Mouse (Mus musculus) small intestine, adult 2 months (tissue): ENCODE measurements around the gene Cpeb3.

Source experiments
- CTCF ChIP-seq: fragments of 200-500 bp; IDR thresholded peaks from 2 replicates; pipeline ENCODE4 v1.5.1; 2012; ENCODE audit warnings: low read depth, mild to moderate bottlenecking, control low read depth, inconsistent platforms, low read length, moderate library complexity, mixed read lengths; ENCODE audit not compliant: insufficient replicate concordance, insufficient read length; ENCODE audit errors: extremely low read depth
- POLR2A ChIP-seq: fragments of 200-500 bp; IDR thresholded peaks from 2 replicates; pipeline ENCODE4 v1.6.1; 2012; ENCODE audit warnings: low read depth, mild to moderate bottlenecking, control low read depth, inconsistent platforms, low read length, moderate library complexity

DNA sequence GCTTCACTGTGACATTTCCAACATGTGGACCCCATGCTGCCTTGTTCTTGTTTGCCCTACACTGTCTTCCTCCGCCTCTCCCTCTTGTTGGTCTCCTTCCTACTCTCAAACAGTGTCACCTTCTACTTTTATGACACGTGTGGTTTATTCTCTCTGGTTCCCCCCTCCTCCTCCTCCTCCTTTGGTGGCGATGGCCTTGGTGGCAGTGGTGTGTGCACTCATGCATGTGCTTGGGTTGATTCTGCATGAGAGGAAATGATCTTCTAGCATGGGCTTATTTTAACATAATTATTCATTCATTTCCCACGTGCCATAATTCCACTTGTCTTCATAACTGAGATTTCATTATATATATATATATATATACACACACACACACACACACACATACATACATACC is 98.5 kb downstream of the Cpeb3 start:
- no peak for TF ChIP-seq POLR2A
- TF ChIP-seq CTCF = no peak
